Mouse (Mus musculus) natural killer cell, adult 2 months (primary cell): ENCODE results near the gene Phldb2.

Experiments used
- DNase-seq, 2 experiments: peaks; one replicate each; pipeline ENCODE4 v3.0.0; 2022; ENCODE audit warnings: low spot score in 2 of 2

Gene Phldb2

DNA sequence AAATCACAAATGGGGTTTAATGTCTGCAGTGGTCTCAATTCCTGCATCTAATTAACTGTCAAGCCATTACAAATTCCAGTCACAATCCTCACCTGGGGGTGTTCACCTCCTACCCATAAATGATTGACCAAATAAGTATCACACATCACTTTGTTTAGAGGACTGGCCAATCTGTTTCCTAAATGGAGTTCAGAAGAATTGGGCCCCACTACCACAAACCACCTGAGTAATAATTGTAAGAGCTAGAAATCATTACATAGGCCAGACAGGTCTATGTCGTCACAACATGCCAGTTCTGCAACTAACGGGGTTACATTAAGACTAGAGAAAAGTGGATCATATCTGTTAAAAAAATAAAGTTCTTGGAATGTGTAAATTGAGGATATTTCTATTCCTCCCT lies 1.4 kb downstream of the Phldb2 start:
- no peak for DNase-seq

DNA sequence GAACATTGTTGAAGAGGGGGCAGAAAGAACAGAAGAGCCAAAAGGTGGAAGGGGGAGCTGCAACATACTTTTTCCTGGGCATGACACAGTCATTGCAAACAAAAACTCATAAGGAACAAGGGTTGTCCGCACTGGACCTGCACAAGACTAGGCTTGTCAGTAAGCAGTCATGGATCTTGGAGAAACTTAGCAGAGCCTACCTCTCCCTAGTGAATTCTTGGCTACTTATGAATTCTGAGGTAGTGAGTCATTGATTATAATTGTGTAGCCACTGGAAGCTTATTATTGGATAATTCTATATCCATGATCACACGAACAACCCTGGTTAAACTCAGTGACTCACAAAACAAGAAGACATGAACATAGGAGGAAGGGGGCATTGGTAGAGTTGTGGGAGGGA lies 7.1 kb downstream of the Phldb2 start:
- no peak for DNase-seq

GRCm38 (mm10) chr16:45945649-45946048 lies 7.7 kb downstream of the Phldb2 start:
- no peak for DNase-seq

DNA sequence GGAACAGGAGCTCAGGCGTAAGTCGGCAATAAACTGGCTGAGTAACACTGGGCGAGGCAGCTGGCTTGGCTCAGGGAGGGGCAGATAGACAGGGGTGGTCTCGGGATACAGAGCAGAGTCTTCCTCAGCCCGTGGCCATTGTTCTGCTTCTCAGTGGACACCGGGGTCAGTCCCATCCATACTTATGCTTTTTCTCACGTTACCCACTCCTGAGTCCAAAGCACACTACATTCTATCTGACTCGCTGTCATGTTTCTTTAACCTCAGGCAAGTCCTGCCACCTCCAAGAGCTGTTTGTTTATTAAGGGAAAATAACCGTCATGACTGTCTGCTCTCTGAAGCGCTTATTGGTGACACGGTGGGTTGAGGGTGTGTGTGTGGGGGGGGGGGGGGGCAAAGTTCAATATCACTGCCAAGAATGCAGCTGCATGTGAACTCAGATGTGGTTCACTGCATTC lies 8.2 kb downstream of the Phldb2 start:
- no peak for DNase-seq

GRCm38 (mm10) chr16:45942169-45942891 lies 11.1 kb downstream of the Phldb2 start:
- DNase-seq = peak; percentile 3 to 22

DNA sequence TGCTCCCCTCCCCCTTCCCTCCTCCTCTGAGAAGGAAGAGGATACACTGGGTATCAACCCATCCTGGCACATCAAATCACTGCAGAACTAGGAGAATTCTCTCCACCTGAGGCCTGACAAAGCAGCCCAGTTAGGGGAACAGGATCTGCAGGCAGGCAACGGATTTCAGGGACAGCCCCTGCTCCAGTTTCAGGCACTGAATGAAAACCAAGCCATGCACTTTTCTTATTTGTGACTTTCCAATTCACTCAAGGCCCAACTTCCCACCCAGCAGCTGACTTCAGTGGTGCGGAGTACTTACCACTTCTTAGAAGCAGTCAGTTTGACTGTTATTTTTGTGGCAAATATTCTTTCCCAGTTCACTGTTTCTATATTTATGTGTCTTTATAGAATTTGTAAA lies 12.7 kb downstream of the Phldb2 start:
- DNase-seq = no peak

DNA sequence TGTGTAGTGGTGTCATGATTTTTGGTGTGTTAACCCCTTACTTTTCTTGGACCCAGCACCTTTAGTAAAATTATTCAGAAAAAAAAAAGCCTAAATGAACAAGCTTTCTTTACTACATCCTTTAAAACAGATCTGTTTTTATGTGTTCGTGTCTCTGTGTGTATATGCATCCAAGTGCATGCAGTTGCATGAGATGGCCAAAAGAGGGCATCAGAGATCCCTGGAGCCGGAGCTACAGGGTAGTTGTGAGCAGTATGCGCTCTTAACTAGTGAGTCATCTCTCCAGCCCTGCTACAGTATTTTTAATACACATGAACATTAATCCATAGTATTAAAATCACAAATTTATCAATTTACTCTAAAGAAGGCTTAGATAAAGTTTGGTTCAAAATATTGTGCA lies 14.0 kb downstream of the Phldb2 start:
- DNase-seq = no peak

DNA sequence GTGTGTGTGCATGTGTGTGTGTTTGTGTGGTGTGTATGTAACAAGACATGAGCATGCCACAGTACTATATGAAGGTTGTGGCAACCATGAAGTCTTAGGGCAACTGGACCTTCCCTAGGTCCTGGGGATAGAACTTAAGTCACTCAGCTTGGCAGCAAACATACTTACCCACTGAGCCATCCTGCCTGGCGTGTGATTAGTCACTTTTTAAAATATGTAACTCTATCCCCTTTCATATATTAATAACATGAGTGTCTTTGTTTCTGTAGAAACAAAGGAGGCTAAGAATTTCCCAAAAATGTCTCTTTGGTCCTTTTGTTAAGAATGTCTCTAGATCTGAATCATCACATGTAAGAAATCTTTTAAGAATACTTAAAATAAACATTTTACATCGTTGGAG lies 16.0 kb downstream of the Phldb2 start:
- no peak for DNase-seq

DNA sequence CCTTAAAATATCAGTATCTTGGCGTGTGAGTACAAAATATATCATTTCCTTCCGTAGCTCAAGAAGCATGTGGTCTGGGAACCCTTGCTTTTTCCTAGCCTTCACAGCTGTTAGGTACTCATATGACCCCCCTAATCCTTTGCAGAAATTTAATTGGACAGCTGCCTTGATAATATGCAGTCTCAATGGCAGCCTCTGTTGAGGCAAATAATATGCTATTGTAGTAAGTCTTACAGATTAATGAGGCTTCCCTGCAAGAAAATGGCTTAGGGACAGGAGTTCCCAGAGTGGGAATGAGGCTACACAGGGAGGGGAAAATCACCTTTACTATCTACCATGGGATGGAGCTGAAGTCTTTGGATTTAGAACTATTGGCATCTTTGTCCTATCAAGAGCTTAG lies 16.9 kb downstream of the Phldb2 start:
- DNase-seq = no peak

DNA sequence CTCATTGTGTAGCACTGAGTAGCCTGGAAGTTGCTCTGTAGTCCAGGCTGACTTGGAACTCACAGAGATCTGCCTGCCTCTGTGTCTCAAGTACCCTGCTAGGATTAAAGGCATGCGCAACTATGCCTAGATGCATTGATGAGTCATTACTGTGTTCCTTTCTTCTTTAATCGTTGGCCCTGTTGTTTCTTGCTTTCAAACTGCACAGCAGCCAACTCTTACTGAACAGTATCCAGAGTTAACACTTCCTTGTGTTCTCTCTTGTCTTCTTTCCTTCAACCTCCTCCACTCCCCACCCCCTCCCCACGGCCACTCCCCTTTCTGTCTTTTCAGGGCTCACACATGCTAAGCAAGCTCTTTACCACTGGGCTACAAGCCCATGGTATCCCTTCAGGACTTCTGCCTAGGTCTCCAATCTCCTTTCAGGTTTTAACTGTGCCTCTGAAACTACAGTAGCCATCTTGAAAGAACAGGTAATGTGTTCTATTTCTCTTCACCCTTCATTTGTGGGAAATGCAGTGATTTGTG lies 17.4 kb downstream of the Phldb2 start:
- DNase-seq = no peak

- DNase-seq = no peak
Measured at GRCm38 (mm10) chr16:45934721-45935407, 18.5 kb downstream of the Phldb2 start.

DNA sequence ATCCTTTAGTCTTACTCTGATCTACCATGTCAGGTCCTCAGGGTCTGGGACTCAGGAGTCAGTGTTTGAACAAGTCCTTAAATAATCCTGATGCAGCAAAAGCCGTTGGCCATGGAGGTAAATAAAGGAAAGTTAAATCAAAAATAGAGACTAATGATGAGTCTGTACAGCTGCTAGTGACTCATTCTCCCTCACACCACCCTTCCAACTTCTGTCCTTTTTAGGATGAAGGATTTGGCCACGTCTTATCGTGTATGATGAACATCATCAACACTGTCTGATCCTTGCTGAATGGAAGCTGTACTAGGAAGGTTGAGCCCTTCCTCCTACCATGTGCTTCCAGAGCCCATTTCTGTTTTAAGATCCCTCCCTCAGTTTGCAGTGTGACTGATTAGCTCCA lies 23.1 kb downstream of the Phldb2 start:
- no peak for DNase-seq

DNA sequence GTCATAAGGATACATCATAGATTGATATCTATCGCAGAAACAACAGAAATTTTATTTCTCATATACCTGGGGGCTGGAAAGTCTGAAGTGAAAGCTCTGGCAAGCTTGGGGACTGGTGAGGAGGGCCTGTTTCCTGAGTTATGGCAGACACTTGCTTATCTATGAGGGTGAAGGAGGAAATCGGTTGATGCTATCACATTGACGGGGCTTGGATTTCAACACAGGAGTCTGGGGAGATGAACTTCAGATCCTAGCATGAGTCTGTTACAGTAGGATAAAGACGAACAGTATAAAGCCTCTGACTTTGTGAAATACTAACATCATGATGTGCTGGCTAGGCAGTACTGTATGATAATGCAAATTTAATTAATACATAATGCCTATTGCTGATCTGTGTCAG lies 25.3 kb downstream of the Phldb2 start:
- DNase-seq = no peak

DNA sequence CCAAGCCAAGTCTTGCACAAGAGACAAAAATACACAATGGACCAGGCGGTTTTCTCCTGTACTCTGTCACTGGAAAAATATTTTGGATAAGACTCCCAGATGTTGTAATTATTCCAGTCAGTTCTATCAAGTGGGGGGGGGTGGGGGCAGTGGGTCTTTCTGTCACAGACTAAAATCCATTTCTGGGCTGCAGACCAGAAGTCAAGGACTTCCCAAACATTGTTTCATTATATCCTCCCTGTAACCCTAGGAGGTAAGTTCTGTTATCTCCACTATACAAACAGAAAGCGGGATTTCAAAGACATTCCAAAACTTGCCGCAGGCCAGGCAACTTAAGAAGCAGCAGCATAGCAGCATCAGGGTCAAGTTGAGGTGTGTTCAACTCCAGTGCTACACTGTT lies 25.8 kb downstream of the Phldb2 start:
- no peak for DNase-seq

DNA sequence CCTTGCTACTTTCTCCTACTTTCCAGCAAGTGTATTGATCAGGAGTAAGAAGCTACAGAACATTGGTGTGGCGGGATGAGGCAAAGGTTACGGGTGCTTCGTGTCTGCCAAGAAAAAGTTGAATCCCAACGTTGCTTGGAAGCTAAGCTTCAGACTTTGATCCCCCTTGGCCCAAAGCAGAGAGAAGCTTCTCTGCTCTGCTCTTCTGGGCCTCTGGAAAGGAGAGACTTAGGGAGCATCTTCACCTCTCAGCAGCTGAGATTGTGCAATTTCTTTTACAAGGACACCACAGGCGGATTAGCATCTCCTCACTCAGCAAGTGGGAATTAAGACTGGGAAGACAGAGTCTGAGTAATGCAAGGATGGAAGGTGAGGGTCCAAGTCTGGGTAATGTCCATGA lies 26.5 kb downstream of the Phldb2 start:
- DNase-seq = no peak

DNA sequence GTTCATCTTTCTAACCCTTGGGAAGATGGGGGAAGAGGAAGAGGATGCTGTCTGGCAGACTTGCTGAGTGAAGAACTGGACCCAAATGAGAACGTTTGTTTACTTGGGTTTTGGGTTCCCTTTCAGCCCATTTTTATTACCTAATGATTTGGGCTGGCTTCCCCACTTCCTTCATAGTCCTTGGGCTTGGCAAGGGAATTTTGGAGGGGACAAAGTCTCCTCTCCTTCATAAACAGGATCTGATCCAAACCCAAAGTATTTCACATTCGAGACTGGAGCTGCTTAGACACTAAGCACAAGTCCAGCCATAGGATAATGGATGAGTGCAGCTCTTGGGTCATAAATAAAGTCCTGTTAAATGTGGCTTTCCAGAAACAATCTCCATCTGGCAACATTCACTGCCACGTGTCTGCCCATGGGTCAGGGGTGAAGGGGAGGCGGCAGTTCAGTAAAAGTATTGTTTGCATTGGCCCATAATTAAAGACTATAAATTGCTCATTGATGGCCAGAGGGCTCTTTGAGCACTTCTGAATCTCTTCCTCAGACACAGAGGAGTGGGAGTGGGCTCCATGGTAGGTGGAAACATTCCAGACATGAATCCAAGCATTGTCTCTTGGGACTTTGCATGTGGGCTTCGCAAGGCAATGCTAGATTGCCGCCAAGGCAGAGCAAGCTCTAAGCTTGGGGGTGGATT lies 29.5 kb downstream of the Phldb2 start:
- no peak for DNase-seq

DNA sequence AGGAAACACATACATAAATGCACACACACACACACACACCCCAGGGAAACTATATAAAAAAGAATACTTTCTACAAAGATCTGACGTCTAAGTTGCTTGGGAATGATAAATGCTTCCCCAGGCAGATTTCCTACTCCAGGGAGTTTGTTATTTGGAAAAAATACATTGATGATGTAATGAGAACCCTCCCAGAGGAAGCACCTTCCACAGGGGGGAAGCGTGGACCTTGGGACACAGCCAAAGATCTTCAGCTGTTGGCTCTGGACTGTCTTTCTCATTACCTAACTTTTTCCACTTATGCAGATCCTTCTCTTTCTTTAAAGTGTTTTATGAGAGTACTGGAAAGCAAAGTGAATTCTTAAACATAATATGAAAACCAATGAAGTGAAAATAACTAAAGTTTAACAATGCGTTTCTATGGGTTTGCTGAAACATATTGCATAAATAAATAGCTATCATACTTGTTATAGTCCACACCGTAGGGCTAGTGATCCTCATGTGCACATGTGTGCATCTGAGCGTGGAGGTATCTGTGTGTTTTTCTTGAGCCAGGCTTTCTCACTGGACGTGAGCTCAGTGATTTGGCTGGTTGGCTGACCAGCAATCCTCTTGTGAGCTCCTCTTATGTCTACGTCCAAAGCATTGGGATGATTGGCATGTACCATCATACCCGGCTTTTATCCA lies 30.7 kb downstream of the Phldb2 start:
- DNase-seq = no peak

DNA sequence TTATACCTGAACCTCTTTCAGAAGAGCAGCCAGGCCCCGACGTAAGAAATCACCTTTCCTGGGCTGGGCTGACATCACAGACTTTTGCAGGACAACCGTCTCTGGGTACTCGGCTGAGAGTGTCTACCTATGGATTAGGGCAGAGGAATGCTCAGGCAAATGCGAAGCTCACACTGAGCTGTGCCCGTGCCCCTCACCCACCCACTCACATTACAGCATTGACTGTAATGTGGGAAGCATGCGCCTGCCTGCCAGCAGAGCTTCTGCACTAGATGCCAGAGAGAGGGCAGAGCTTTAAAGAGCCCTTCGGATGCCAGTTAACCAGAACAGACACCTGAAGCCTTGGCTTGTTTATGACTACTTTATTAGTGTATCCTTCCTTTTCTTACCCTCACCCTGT lies 33.8 kb downstream of the Phldb2 start:
- DNase-seq = no peak

- DNase-seq = no peak
Measured at GRCm38 (mm10) chr16:45903595-45903994, 49.8 kb downstream of the Phldb2 start.

GRCm38 (mm10) chr16:45898459-45898858 lies 54.9 kb downstream of the Phldb2 start:
- DNase-seq = no peak

DNA sequence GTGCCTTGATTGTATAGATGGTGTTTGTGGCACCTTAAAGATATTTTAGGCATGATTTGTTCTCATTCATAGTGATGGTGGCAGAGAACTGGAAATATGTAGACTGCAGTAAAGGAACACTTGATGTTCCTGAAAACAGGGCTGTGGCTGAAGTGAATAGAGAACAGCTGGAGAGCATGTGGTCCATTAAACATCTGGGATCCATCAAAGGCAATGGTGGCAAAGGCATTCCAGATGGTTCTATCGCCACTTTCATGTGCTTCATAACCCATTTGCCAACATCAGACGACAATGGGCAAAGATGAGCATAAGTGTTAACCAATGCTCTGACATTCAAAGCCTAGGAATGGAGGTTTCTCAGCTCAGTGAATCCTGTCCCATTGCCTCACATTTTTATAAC lies 56.8 kb downstream of the Phldb2 start:
- DNase-seq = no peak

DNA sequence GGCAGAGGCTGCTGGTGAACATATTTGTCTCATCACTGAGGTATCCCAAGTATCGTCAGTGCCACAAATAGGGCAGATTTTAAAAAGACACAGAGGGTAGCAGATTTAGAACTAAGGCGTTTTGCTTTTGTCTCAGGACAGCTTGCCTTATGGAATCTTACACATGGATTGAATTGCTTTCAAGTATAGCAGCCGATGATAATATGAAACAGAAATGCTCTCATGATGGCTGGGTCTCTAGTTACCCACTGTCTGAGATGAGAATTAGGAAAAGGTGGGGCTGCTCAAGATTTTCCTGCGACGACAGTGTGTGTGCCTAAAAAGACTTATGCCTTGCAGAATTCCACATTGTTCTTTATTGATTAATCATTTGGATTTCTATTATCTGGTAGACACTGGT lies 58.4 kb downstream of the Phldb2 start:
- no peak for DNase-seq
